Mouse (Mus musculus): ENCODE data around the gene Kcnh7.

GRCm38 (mm10) chr2:62746256-62746655, 437.8 kb downstream of the Kcnh7 start:
- TF ChIP-seq FLI1 (IDR thresholded peaks at IDR 0.05; ENCODE audit: low read length) (no peak), GATA1 (IDR thresholded peaks at IDR 0.05; ENCODE audit: borderline replicate concordance, low read length) (no peak)
